10 mouse cellular contexts compared by ENCODE assay signal in genomic region chr9:47226476-47227271, GRCm38 (mm10).
DNase-seq lines count a peak whose midpoint lies in the region; ATAC-seq lines count a peak whose summit lies in the region.
"Had no signal": no experiment of that assay in that cellular context is flagged by ENCODE, and none has a peak within 500 bp of the region (broad histone marks: within the 10 kb centered on the region; RNA-seq: fewer than 3 reads in every experiment).

No protein-coding gene starts in this region.

- no peaks in the 10 kb centered on the region for H3K36me3 ChIP-seq in hindbrain, embryonic 16.5 days (ENCODE audit: control insufficient read depth, insufficient read depth, low read length)
- H3K36me3 ChIP-seq in hindbrain, embryonic 12.5 days = no peaks in the 10 kb centered on the region
- H3K36me3 ChIP-seq: forebrain, embryonic 15.5 days; limb, embryonic 12.5 days had no signal

- H3K27me3 ChIP-seq in hindbrain, embryonic 16.5 days (replicated peaks; ENCODE audit: control insufficient read depth, insufficient read depth, low read length) = no peaks in the 10 kb centered on the region
- no peaks in the 10 kb centered on the region for H3K27me3 ChIP-seq in hindbrain, embryonic 12.5 days
- H3K27me3 ChIP-seq: forebrain, embryonic 15.5 days had no signal

- DNase-seq in cerebellum, adult 11 months = peak; percentile 87
- DNase-seq in cerebellum, postnatal 25 days = peak; percentile 91
- peak; percentile 66 for DNase-seq in lung, postnatal 36 days
- DNase-seq in adrenal gland, adult (ENCODE audit: inconsistent age in 2 of 2, low spot score in 1 of 2) = no peak

- 75% methylated on average over 16 of the region's 16 CpGs for WGBS in hindbrain, embryonic 16.5 days
- 87% methylated on average over 16 of the region's 16 CpGs for WGBS in hindbrain, embryonic 12.5 days

- H3K4me2 ChIP-seq in hindbrain, embryonic 16.5 days (ENCODE audit: low read length) = no peak overlapping the region
- no peak overlapping the region for H3K4me2 ChIP-seq in hindbrain, embryonic 12.5 days (replicated peaks)
- H3K4me2 ChIP-seq: forebrain, embryonic 15.5 days; limb, embryonic 12.5 days had no signal

- ATAC-seq in hindbrain, embryonic 16.5 days = peak; percentile 60; the same call in 1 of the 2 replicates
- no peak for ATAC-seq in hindbrain, embryonic 12.5 days (ENCODE audit: low FRiP score)
- no peak for ATAC-seq in activated CD4-positive, CD25-positive, alpha-beta regulatory T cell, adult 4 months
- no peak for ATAC-seq in granulocyte monocyte progenitor cell, adult 5-6 weeks (replicated peaks; ENCODE audit: poor library complexity, severe bottlenecking)
- ATAC-seq: forebrain, embryonic 15.5 days had no signal

- no peak overlapping the region for H3K27ac ChIP-seq in hindbrain, embryonic 16.5 days (ENCODE audit: low read depth, low read length)
- no peak overlapping the region for H3K27ac ChIP-seq in hindbrain, embryonic 12.5 days
- H3K27ac ChIP-seq: forebrain, embryonic 15.5 days; limb, embryonic 12.5 days had no signal

- H3K9ac ChIP-seq in hindbrain, embryonic 16.5 days (ENCODE audit: low read depth, low read length) = no peak overlapping the region
- H3K9ac ChIP-seq in hindbrain, embryonic 12.5 days = no peak overlapping the region
- H3K9ac ChIP-seq: forebrain, embryonic 15.5 days; limb, embryonic 12.5 days had no signal

- H3K4me1 ChIP-seq in hindbrain, embryonic 16.5 days (ENCODE audit: control insufficient read depth, insufficient read depth, low read depth, low read length) = no peaks in the 10 kb centered on the region
- H3K4me1 ChIP-seq in hindbrain, embryonic 12.5 days = no peaks in the 10 kb centered on the region

- H3K9me3 ChIP-seq in hindbrain, embryonic 16.5 days (ENCODE audit: control insufficient read depth, low read length) = no peaks in the 10 kb centered on the region
- no peaks in the 10 kb centered on the region for H3K9me3 ChIP-seq in hindbrain, embryonic 12.5 days (replicated peaks)
- H3K9me3 ChIP-seq: forebrain, embryonic 15.5 days; limb, embryonic 12.5 days had no signal

- no peak overlapping the region for H3K4me3 ChIP-seq in hindbrain, embryonic 16.5 days (ENCODE audit: low read length)
- no peak overlapping the region for H3K4me3 ChIP-seq in hindbrain, embryonic 12.5 days
- H3K4me3 ChIP-seq: forebrain, embryonic 15.5 days; limb, embryonic 12.5 days had no signal

Comparison
In these comparisons a context has a peak if more than half of its experiments do, and no peak if none do; other contexts are left out.
1. DNase-seq: peak in cerebellum, adult 11 months (single experiment), cerebellum, postnatal 25 days (2 of 2) and lung, postnatal 36 days (single experiment); none in adrenal gland, adult (0 of 2).